Mouse (Mus musculus) testis, adult 2 months (tissue): ENCODE results near the gene Tm9sf1.
A peak's percentile ranks its signal among the peaks of the same experiment; 100 is the strongest.

Experiments used
- CTCF ChIP-seq: fragments of 200-500 bp; IDR thresholded peaks from 2 replicates; pipeline ENCODE4 v1.5.1; 2012; ENCODE audit warnings: low read depth, mild to moderate bottlenecking, inconsistent platforms, low read length, moderate library complexity; ENCODE audit not compliant: control insufficient read depth, insufficient read depth, insufficient replicate concordance
- POLR2A ChIP-seq: fragments of 200-500 bp; IDR thresholded peaks from 2 replicates; pipeline ENCODE4 v1.6.1; 2012; ENCODE audit warnings: low read depth, mild to moderate bottlenecking, inconsistent platforms, low read length, moderate library complexity; ENCODE audit not compliant: control insufficient read depth

- TF ChIP-seq CTCF (no peak), POLR2A (peak; percentile 75)
These were observed 28.5 kb upstream of the Tm9sf1 start, which contains the start of the genes Gmpr2 and Nedd8 for GRCm38 (mm10) chr14:55671833-55672740.
